Mouse (Mus musculus) MEL-GATA-1-ER (cell line): ENCODE measurements around the gene Il17c.
A peak's percentile ranks its signal among the peaks of the same experiment; 100 is the strongest.

Experiments
- DNase-seq: peaks from one replicate; pipeline ENCODE4 v3.0.0-alpha.2; 2012; ENCODE audit warnings: low read depth; ENCODE audit errors: extremely low read depth

The Il17c gene

GRCm38 (mm10) chr8:122421376-122422070 is at the start of gene Il17c:
Gene Il17c, plus strand, starts transcription at chr8:122422020.
- no peak for DNase-seq

DNA sequence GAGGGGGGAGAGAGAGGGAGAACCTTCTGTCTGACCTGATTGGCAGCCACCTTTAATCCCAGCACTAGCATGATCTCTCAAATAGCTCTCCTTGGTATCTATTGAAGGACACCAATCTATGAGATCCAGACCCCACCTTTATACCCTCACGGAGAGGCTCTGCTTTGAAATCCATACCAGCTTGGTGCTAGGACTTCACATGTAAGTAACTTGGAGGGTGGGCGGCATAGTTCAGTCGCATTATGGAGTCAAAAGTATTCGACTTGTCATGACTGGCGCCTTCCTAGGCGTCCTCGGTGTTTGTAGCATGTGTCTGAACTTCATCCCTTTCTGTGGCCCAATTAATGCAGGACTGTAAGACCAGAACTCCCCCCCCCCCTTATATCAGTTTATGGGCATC is 46.5 kb upstream of the Il17c start:
- DNase-seq, result no peak

- DNase-seq, result no peak
Measured at GRCm38 (mm10) chr8:122375751-122376364, 46.0 kb upstream of the Il17c start.

DNA sequence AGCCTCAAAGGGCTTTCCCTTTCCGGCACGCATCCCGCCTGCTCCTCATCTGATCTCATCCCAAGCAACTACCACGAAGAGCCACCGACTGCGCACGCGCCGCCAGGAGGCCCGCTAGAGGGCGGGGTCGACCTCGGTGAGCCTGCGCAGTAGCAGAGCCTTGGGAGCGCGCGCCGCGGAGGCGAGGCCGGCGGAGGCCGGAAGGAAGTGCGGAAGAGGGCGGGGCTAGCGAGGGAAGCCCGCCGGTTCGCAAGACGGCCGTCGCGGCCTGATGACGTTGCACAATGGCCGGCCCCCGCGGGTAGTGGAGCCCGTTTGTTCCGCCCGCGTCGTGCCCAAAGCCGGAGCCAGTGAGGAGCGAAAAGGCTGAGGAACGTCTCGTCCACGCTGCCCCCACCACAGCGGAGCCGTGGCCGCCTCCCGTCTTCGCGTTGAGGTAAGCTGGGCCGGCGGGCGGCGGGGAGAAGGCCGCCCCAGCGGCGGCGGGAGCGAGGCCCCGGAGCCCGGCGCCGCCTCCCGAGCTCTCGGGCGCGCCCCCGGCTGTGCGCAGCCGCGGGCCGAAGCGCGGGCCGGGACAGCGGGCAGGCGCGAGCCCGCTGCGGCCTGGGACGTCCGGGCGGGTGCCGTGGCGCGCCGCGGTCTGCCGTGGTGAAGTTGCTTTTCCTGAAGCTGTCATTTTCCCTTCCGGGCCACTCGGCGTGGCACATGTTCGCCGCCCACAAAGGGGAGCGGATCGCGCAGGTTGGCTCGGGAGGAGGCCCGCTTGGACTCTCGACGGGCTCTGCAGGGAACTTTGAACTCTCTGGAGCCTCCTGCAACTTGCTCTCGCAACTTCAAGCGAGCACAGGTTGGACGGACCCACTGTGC is 45.2 kb upstream of the Il17c start, which contains the start of gene Zc3h18:
Gene Zc3h18, plus strand, starts transcription at position 245 of the 867 bp plus-strand sequence.
- DNase-seq, result peak; percentile 85

- no peak for DNase-seq
Measured at GRCm38 (mm10) chr8:122383039-122383438, 38.8 kb upstream of the Il17c start.

GRCm38 (mm10) chr8:122389357-122389756 is 32.5 kb upstream of the Il17c start:
- no peak for DNase-seq

DNA sequence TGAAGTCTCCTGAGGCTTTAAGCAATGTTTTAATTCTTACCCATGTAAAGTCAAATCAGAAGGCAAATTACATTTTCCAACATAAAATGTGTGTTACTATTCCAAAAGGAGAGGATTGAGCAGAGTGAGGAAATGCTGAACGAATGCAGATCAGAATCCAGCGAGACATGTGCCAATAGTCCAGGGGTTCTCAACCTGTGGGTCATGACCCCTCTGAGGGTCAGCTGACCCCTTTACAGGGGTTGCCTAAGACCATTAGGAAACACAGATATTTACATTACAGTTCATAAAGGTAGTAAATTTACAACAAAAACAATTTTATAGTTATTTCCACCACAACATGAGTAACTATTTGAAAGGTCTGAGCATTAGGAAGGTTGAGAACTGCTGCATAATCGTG is 31.1 kb upstream of the Il17c start:
- no peak for DNase-seq

DNA sequence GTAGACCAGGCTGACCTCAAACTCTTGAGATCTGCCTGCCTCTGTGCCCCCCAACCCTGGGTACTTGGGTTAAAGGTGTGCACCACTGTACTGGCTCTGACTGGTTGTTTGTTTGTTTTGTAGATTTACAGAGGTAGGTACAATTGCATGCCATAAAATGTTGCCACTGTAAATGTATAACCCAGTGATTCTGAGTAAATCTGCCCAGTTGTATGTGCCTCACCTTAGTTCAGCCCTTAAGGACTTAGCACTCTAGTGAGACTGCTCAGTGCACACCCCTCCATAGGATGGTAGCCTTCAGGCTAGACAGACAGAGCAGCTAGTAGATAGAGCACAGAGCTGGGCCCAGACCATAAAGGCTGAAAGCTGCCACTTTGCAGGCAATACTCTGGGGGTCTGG is 28.1 kb upstream of the Il17c start:
- no peak for DNase-seq

DNA sequence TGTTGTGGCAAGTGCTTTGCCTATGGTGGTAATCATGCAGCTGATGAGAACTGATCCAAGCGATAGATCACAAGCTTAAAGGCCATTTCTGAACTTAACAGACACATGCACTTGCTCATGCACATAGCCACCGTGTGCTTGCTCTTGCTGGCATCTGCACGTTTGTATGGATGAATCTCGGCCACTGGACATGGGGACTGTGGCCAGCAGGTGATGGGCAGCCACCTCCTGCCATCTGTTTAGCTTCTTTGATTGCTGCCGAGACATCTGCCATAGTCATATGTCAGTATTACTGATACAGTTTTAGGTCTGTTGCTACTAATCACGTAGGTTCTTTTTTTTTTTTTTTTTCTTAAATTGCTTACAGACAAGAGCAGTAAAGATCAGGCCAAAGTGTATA is 26.5 kb upstream of the Il17c start:
- no peak for DNase-seq

- no peak for DNase-seq
Measured at GRCm38 (mm10) chr8:122398186-122398585, 23.6 kb upstream of the Il17c start.

GRCm38 (mm10) chr8:122405146-122405805 is 16.5 kb upstream of the Il17c start:
- peak; percentile 33 for DNase-seq

DNA sequence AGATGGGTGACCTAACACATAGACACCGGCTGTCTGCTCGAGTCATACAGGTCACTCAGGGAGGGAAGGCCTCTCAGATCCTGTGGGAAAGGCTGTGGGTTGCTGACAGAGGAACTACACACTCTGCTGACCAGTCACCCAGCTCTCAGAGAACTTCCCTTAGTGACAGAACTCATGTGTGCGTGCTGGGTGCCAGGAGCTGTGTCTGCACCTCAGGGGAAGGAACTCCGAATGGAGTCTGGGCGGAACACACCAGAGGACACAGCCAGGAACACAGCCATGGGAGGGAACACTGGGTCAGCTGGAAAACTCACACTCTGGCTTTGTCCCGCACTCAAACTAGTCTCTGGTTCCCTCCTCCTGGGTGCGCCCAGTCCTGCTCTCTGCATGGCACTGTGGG is 14.1 kb upstream of the Il17c start:
- no peak for DNase-seq

DNA sequence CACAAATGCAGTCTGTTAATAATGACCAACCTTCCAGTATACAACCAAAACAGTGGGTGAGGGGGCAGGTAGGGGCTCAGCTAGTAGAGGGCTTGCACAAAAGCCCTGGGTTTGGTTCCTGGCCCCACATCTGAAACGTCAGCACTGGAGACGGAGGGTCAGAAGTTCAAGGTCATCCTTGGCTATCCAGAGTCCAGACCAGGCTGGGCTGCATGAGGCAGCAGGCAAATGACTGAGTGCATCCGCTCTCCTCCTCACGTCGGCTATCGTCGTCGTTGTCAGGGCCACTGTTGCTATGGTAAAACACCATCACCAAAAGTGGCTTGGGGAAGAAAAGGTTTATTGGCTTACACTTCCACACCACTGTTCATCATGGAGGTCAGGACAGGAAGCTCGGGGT is 7.5 kb upstream of the Il17c start:
- DNase-seq, result no peak

DNA sequence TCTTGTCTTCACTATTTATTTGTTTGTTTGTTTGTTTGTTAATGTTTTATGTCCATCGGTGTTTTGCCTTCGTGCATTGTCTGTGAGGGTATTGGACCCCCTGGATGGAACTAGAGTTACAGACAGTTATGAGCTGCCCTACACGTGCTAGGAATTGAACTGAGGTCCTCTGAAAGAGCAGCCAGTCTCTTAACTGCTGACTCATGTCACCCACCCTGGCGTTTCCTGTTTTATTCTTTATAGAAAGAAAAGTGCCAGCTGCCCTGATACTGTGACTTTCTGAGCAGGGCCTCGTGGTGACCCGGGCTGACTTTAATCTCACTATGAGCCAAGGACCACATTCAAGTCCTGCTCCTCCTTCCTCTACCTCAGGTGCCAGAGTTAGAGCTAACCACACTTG is 6.3 kb upstream of the Il17c start:
- peak; percentile 47 for DNase-seq

DNA sequence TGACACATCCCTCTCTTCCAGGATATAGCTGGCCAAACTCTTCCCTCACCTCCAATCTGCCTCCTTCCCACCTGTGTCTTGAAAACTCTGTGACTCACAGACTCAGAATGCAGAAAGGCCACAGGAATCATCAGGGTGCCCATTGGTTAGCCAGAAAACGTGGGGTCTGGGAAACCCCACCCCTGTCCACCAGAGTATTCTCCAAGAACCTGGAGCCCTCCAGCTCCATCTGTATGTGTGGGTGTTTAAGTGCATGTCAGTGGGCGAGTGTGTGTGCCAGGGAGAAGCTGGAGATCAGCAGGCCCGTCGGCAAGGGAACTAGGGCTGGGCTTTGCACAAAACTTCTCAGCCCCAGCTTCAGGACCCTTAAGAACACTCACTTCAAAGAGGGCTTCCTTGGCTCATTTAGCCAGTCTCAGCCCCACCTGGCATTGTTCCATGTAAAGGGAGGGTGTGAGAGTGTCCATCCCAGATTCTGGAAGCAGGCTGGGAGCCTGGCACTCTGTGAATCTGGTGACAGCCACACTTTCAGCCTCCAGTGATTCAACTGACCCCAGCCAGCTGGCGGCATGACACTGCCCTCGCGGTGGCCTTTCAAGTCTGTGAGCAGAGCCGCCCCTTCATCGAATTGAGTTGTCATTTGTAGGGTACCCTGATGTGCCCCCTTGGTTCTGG is 1.8 kb upstream of the Il17c start:
- DNase-seq, result no peak

- no peak for DNase-seq
Measured at GRCm38 (mm10) chr8:122423217-122423616, 1.4 kb downstream of the Il17c start.

DNA sequence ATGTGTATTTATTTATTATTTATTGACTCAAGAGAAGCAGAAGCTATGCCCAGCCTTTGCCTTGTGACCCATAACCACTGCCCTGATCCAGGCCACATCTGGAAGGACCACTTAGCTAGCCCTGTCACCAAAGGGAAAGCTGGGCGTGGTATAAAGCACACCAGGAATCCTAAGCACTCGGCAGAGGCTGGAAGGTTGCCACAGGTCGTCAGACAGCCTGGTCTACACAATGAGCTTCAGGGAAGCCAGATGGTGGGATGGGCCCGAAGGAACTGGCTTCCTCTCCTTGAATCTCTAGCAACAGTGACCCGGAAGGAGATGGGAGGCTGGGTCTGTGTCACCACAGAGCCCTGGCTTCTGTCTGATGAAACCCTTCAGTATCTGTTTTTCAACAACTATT is 1.8 kb downstream of the Il17c start:
- DNase-seq, result no peak

DNA sequence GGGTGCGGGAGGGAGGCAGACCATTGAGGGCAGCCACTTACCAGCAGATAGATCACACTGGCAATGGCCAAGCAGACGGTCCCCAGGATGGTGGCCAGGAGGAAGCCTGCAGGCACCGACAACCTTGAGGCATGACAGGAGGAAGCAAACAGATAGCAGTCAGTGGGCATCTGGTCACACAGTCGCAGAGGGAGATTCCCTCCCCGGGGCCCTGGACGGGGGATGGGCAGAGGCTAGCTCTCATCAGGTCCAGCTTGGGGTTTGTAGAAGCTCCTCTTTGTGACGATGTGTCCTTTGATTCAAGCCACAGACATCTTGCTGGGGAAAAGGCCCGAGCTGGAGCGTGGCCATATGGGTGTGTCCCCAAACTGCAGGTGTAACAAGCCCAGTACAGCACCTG is 4.3 kb downstream of the Il17c start:
- DNase-seq, result no peak

- DNase-seq, result no peak
Measured at GRCm38 (mm10) chr8:122427607-122428006, 5.8 kb downstream of the Il17c start.

DNA sequence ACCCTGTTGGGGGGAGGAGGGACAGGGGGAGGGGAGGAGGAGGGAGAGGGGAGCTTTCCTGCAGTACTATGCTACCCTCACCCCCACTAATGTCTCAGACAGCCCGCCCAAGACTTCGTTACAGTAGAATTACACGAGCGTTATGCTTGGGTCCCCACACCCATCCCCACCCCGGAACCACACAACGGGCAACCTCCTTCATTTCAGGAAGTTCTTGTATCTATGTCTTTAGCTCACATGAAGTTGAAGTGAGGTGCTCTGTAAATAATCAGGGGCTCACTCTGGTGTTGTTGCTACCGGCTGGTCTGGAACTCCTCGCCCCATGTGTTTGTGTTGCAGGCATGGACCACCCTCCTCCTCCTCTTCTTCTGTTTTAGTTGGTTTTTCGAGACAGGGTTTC is 6.3 kb downstream of the Il17c start:
- DNase-seq, result peak; percentile 46

GRCm38 (mm10) chr8:122430058-122430636 is 8.3 kb downstream of the Il17c start:
- DNase-seq, result no peak
